In genomic region chr4:124773449-124773848, GRCm38 (mm10) we compare ENCODE assay signal across 31 mouse cellular contexts. TPM values are rescaled to one million over a fixed set of nuclear protein-coding genes. Genes with fewer than 3 reads are reported as not detected.
DNase-seq lines count a peak whose midpoint lies in the region; ATAC-seq and TF ChIP-seq lines count a peak whose summit lies in the region.
"Had no signal": no experiment of that assay in that cellular context is flagged by ENCODE, and none has a peak within 500 bp of the region (broad histone marks: within the 10 kb centered on the region; RNA-seq: fewer than 3 reads in every experiment).

No protein-coding gene starts in this region.

- no peaks in the 10 kb centered on the region for H3K27me3 ChIP-seq in intestine, postnatal 0 days (replicated peaks; ENCODE audit: control insufficient read depth, insufficient read depth, low read length)
- H3K27me3 ChIP-seq in intestine, embryonic 16.5 days (replicated peaks; ENCODE audit: control insufficient read depth, insufficient read depth, low read length): no peaks in the 10 kb centered on the region
- H3K27me3 ChIP-seq in liver, embryonic 15.5 days: no peaks in the 10 kb centered on the region
- no peaks in the 10 kb centered on the region for H3K27me3 ChIP-seq in small intestine, adult 2 months (ENCODE audit: control insufficient read depth, insufficient read depth, low read length)
- H3K27me3 ChIP-seq: embryonic facial prominence, embryonic 13.5 days; forebrain, embryonic 15.5 days; hindbrain, embryonic 12.5 days; intestine, embryonic 15.5 days; limb, embryonic 13.5 days; midbrain, embryonic 15.5 days; neural tube, embryonic 15.5 days; Patski had no signal

- peak overlapping the region; percentile 54 for H3K27ac ChIP-seq in intestine, postnatal 0 days (ENCODE audit: low read depth, low read length)
- no peak overlapping the region for H3K27ac ChIP-seq in intestine, embryonic 16.5 days (ENCODE audit: low read length)
- H3K27ac ChIP-seq in liver, embryonic 15.5 days (replicated peaks): peak overlapping the region; percentile 92
- peak overlapping the region; percentile 37; the same call in 1 of the 2 replicates for H3K27ac ChIP-seq in small intestine, adult 2 months (ENCODE audit: insufficient read depth, low read depth, low read length)
- H3K27ac ChIP-seq: embryonic facial prominence, embryonic 13.5 days; forebrain, embryonic 10.5 days; forebrain, embryonic 15.5 days; hindbrain, embryonic 12.5 days; hindbrain, postnatal 0 days; intestine, embryonic 15.5 days; limb, embryonic 13.5 days; macrophage; midbrain, embryonic 10.5 days; midbrain, embryonic 15.5 days; neural tube, embryonic 15.5 days had no signal

- no peaks in the 10 kb centered on the region for H3K9me3 ChIP-seq in intestine, postnatal 0 days (ENCODE audit: control insufficient read depth)
- H3K9me3 ChIP-seq in intestine, embryonic 16.5 days (ENCODE audit: control insufficient read depth, low read length): no peaks in the 10 kb centered on the region
- H3K9me3 ChIP-seq in liver, embryonic 15.5 days (replicated peaks): no peaks in the 10 kb centered on the region
- H3K9me3 ChIP-seq: embryonic facial prominence, embryonic 13.5 days; forebrain, embryonic 10.5 days; forebrain, embryonic 15.5 days; hindbrain, embryonic 12.5 days; intestine, embryonic 15.5 days; limb, embryonic 13.5 days; midbrain, embryonic 10.5 days; midbrain, embryonic 15.5 days; neural tube, embryonic 15.5 days had no signal

- H3K4me2 ChIP-seq in intestine, postnatal 0 days (replicated peaks; ENCODE audit: low read depth): no peak overlapping the region
- no peak overlapping the region for H3K4me2 ChIP-seq in intestine, embryonic 16.5 days (ENCODE audit: low read depth, low read length)
- H3K4me2 ChIP-seq in liver, embryonic 15.5 days: peak overlapping the region; percentile 70
- H3K4me2 ChIP-seq: embryonic facial prominence, embryonic 13.5 days; forebrain, embryonic 15.5 days; hindbrain, embryonic 12.5 days; intestine, embryonic 15.5 days; limb, embryonic 13.5 days; midbrain, embryonic 15.5 days; neural tube, embryonic 15.5 days had no signal

- DNase-seq in c-Kit-positive CD71-positive TER-119-positive erythroid progenitor cells, embryonic 14.5 days (ENCODE audit: low spot score): peak; percentile 48
- no peak for DNase-seq in spleen, adult 12 weeks (ENCODE audit: low spot score)
- no peak for DNase-seq in testis, postnatal 10 days (ENCODE audit: low spot score)
- DNase-seq: adrenal gland, postnatal 14 days; B cell, adult 2 months; cerebellum, adult 11-12 months; cerebellum, postnatal 10 days; kidney, postnatal 14 days; lung, adult 2 months; lung, postnatal 10 days; retina, postnatal 1 day; right cerebral cortex, postnatal 14 days; spleen, adult 18-20 months; thymus, adult 18-20 months; thymus, postnatal 25 days had no signal

- H3K36me3 ChIP-seq in intestine, postnatal 0 days (ENCODE audit: control insufficient read depth, insufficient read depth): peaks cover 11% of the 10 kb centered on the region
- H3K36me3 ChIP-seq in intestine, embryonic 16.5 days (ENCODE audit: control insufficient read depth, insufficient read depth, low read length): no peaks in the 10 kb centered on the region
- H3K36me3 ChIP-seq in liver, embryonic 15.5 days (replicated peaks): peaks cover 34% of the 10 kb centered on the region
- peaks cover 15% of the 10 kb centered on the region for H3K36me3 ChIP-seq in small intestine, adult 2 months (ENCODE audit: control insufficient read depth, insufficient read depth, low read length)
- H3K36me3 ChIP-seq: forebrain, embryonic 10.5 days; forebrain, embryonic 15.5 days; hindbrain, embryonic 12.5 days; intestine, embryonic 15.5 days; limb, embryonic 13.5 days; midbrain, embryonic 10.5 days; midbrain, embryonic 15.5 days had no signal

- H3K4me1 ChIP-seq in intestine, postnatal 0 days (replicated peaks; ENCODE audit: control insufficient read depth, insufficient read depth, low read length): peaks cover 12% of the 10 kb centered on the region; the same call in 1 of the 2 replicates
- peaks cover 24% of the 10 kb centered on the region for H3K4me1 ChIP-seq in intestine, embryonic 16.5 days (ENCODE audit: control insufficient read depth, insufficient read depth, low read length)
- H3K4me1 ChIP-seq in liver, embryonic 15.5 days (replicated peaks): peaks cover 76% of the 10 kb centered on the region
- H3K4me1 ChIP-seq in small intestine, adult 2 months (ENCODE audit: control insufficient read depth, insufficient read depth, insufficient read length, low read length): peaks cover 33% of the 10 kb centered on the region
- H3K4me1 ChIP-seq: embryonic facial prominence, embryonic 13.5 days; forebrain, embryonic 10.5 days; forebrain, embryonic 15.5 days; hindbrain, embryonic 12.5 days; limb, embryonic 13.5 days; midbrain, embryonic 15.5 days; neural tube, embryonic 15.5 days had no signal

- no peak for TF ChIP-seq POLR2A in small intestine, adult 2 months (IDR thresholded peaks at IDR 0.05; ENCODE audit: low read depth, low read length)

- 70% methylated on average over 2 of the region's 2 CpGs for WGBS in intestine, postnatal 0 days
- 77% methylated on average over 2 of the region's 2 CpGs for WGBS in intestine, embryonic 16.5 days
- 17% methylated on average over 2 of the region's 2 CpGs for WGBS in liver, embryonic 15.5 days (ENCODE audit: insufficient replicate concordance)
- 55% methylated on average over 2 of the region's 2 CpGs for WGBS in small intestine, adult 2 months

- H3K4me3 ChIP-seq in intestine, postnatal 0 days (ENCODE audit: low read depth, low read length): no peak overlapping the region
- no peak overlapping the region for H3K4me3 ChIP-seq in intestine, embryonic 16.5 days (ENCODE audit: low read length)
- H3K4me3 ChIP-seq in liver, embryonic 15.5 days (replicated peaks): no peak overlapping the region
- no peak overlapping the region for H3K4me3 ChIP-seq in small intestine, adult 2 months (ENCODE audit: low read depth, low read length)
- H3K4me3 ChIP-seq: embryonic facial prominence, embryonic 13.5 days; forebrain, embryonic 10.5 days; forebrain, embryonic 15.5 days; hindbrain, embryonic 12.5 days; intestine, embryonic 15.5 days; limb, embryonic 13.5 days; midbrain, embryonic 10.5 days; midbrain, embryonic 15.5 days; neural tube, embryonic 15.5 days had no signal

- no peak for ATAC-seq in intestine, postnatal 0 days
- no peak for ATAC-seq in intestine, embryonic 16.5 days
- ATAC-seq in liver, embryonic 15.5 days (ENCODE audit: insufficient read depth): no peak
- ATAC-seq: forebrain, embryonic 15.5 days; hindbrain, postnatal 0 days; intestine, embryonic 15.5 days; midbrain, embryonic 15.5 days; Patski had no signal

- no peak for TF ChIP-seq CTCF in intestine, postnatal 0 days (IDR thresholded peaks at IDR 0.05; ENCODE audit: low read depth)
- no peak for TF ChIP-seq CTCF in small intestine, adult 2 months (IDR thresholded peaks at IDR 0.05; ENCODE audit: extremely low read depth, insufficient read length, insufficient replicate concordance, low read depth, low read length)

- no peak overlapping the region for H3K9ac ChIP-seq in intestine, postnatal 0 days (ENCODE audit: low read depth, low read length)
- H3K9ac ChIP-seq in intestine, embryonic 16.5 days (ENCODE audit: low read depth, low read length): no peak overlapping the region
- no peak overlapping the region for H3K9ac ChIP-seq in liver, embryonic 15.5 days
- H3K9ac ChIP-seq: embryonic facial prominence, embryonic 13.5 days; forebrain, embryonic 15.5 days; hindbrain, embryonic 12.5 days; intestine, embryonic 15.5 days; limb, embryonic 13.5 days; midbrain, embryonic 15.5 days; neural tube, embryonic 15.5 days had no signal

RNA-seq across cellular contexts. Expression of gene Mtf1, which starts 28.5 kb away (rescaled TPM):
- 10.4 and 11.5 TPM in 2 replicates for polyA plus RNA-seq in intestine, postnatal 0 days (2015; fragmentation: Nextera tagmentation; extraction: Ambion mirVana)
- 8.5 and 11.1 TPM in 2 replicates for polyA plus RNA-seq in intestine, embryonic 16.5 days (2015; fragmentation: Nextera tagmentation; extraction: Ambion mirVana)
- polyA plus RNA-seq in liver, embryonic 15.5 days (2015; fragmentation: Nextera tagmentation; extraction: Ambion mirVana): 11.8 and 12.4 TPM in 2 replicates
- polyA plus RNA-seq in small intestine, adult 2 months (2012; rRNA removed): 2.8 and 12.4 TPM in 2 replicates

RNA-seq across cellular contexts. Expression of gene Inpp5b, which starts 31.8 kb away (rescaled TPM):
- 22.4 and 23.0 TPM in 2 replicates for polyA plus RNA-seq in intestine, postnatal 0 days (2015; fragmentation: Nextera tagmentation; extraction: Ambion mirVana)
- polyA plus RNA-seq in intestine, embryonic 16.5 days (2015; fragmentation: Nextera tagmentation; extraction: Ambion mirVana): 27.0 and 27.5 TPM in 2 replicates
- polyA plus RNA-seq in liver, embryonic 15.5 days (2015; fragmentation: Nextera tagmentation; extraction: Ambion mirVana): 38.1 and 38.3 TPM in 2 replicates
- polyA plus RNA-seq in small intestine, adult 2 months (2012; rRNA removed): 21.8 and 26.7 TPM in 2 replicates

RNA-seq across cellular contexts. Expression of gene Sf3a3, which starts 58.9 kb away (rescaled TPM):
- polyA plus RNA-seq in intestine, postnatal 0 days (2015; fragmentation: Nextera tagmentation; extraction: Ambion mirVana): 45.3 and 45.7 TPM in 2 replicates
- 105 and 125 TPM in 2 replicates for polyA plus RNA-seq in intestine, embryonic 16.5 days (2015; fragmentation: Nextera tagmentation; extraction: Ambion mirVana)
- polyA plus RNA-seq in liver, embryonic 15.5 days (2015; fragmentation: Nextera tagmentation; extraction: Ambion mirVana): 53.9 and 58.2 TPM in 2 replicates
- polyA plus RNA-seq in small intestine, adult 2 months (2012; rRNA removed): 3.3 and 7.2 TPM in 2 replicates
